Mouse (Mus musculus): ENCODE results near the gene H2-M10.6.
"Not testable (repeated sequence)": the region's sequence is repeated elsewhere in the genome, so short reads cannot be mapped to it uniquely, and the experiment has no call there.

Gene H2-M10.6

GRCm38 (mm10) chr17:36811871-36812270, at the start of gene H2-M10.6:
Gene H2-M10.6 (plus strand): TSS chr17:36812171.
- no peak for DNase-seq (ENCODE audit: low spot score)

DNA sequence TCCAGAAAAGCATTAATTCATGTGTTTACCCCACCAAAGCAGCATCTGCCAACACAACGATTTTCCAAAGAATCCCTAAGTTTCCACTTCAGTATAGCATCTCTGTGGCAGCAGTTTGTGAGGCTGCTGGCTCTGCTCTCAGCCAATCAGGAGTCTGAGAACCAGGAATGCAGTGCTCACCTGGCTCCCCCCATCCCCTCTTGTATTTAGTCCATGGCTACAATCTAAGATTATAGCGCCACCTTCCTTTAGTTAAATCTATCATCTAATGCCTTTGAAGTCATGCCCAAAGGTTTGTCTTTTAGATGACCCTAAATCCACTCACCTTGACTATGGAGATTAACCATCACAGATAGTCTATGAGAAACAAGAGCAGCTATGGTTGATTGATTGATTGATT, 48.2 kb upstream of the H2-M10.6 start:
- DNase-seq (ENCODE audit: low spot score): no peak

DNA sequence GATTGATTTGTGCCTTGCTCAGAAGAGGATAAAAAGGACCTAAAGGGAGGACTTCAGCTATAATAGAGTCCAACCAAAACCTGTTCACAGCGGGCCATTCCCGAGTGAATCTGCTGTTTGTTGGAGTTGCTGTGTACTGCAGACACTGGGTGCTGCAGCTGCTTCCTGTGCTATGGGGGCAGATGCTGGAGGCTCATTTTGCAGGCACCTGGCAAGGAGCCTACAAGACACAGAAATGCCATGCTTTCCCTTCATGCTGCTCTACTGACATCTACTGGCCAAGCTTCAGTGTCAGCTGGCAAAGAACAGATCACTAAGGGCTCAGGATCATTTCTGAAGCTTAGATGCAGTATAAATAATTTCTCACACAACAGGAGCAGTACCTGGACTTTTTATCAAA, 47.7 kb upstream of the H2-M10.6 start:
- DNase-seq (ENCODE audit: low spot score): not testable (repeated sequence)

DNA sequence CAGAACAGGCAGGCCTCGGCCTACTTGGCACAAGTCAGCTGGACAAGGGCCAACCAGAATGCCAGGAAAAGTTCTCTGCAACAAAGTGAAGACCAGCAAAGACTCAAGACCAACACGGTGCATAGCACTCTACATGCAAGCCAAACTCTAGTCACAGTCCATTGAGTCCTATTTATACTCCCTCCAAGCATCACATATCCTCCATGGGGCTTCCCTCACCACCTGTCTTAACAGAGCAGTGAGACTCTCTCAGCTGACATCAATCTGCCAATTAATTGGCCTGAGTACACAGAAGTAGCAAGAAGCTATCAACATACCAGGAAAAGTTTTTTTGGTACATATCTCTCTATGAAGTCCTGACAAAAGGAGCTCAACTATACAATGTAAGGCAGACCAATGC, 46.6 kb upstream of the H2-M10.6 start:
- DNase-seq (ENCODE audit: low spot score): not testable (repeated sequence)

DNA sequence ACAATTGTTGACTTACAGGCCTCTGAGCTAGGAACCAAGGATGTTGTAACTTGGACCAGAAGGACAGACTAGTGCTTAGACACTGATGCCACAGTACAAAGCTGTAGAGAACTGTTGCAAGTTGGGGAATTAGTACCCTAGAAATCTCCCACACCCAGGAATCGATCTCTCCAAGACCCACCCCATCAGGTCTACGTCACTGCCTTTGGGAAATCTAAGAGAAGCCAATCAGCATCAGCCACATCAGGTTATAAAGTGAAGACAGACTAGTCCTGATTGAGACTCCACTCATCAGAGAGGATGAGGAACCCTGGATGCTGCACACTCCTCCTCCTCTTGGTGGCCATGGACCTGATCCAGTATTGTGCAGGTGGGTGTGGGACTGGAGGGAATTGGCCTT, 39.4 kb upstream of the H2-M10.6 start, which contains the start of gene H2-M10.5:
Gene H2-M10.5, plus strand, starts transcription at position 301 of the 400 bp plus-strand sequence.
- not testable (repeated sequence) for DNase-seq (ENCODE audit: low spot score)

DNA sequence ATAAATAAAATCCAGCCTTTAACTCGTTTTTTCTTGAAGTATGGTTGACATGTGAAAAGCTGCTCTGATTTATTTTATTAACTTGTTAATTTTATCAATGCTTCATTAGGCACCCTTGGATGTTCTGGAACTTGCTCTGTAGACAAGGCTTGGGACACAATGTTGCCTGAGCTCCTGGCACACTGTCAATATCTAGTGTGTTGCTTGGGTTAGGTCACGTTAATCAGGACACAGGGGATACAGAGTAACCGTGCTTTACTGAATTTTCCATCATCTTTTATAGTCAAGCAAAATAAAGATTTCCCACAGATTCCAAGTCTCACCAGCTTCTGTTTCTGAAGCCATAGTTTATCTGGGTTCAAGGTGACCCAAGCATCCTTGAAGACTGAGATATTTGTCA, 30.4 kb upstream of the H2-M10.6 start:
- DNase-seq (ENCODE audit: low spot score): no peak

DNA sequence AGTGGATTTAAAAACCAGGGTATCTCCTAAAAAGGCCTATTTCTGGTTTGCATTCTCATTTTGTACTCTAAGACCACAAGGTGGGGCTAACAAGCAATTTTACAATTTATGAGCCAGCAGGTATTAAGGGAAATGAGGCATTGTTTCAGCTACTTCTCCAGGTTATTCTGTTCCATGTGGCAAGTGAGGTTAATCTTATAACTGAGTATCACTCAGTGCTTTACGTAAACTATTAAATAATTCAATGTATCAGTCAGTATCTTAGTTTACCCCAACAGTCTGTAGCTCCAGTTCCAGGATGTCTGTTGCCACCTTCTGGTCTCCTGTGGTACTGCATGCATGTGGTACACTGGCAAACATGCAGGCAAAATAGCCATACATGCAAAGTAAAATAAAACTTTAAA, 25.5 kb upstream of the H2-M10.6 start:
- not testable (repeated sequence) for DNase-seq (ENCODE audit: low spot score)

GRCm38 (mm10) chr17:36788351-36788750, 23.6 kb upstream of the H2-M10.6 start:
- no peak for DNase-seq (ENCODE audit: low spot score)

DNA sequence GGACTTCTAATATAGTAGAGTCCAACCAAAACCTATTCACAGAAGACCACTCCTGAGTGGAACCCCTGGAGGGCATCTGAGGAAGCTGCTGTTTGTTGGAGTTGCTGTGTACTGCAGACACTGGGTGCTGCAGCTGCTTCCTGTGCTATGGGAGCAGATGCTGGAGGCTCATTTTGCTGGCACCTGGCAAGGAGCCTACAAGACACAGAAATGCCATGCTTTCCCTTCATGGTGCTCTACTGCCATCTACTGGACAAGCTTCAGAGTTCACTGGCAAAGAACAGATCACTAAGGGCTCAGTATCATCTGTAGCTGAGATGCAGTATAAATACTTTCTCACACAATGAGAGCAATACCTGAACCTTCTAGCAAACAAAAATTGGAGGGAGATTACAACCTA, 23.2 kb upstream of the H2-M10.6 start:
- DNase-seq (ENCODE audit: low spot score): peak; percentile 26

- no peak for DNase-seq (ENCODE audit: low spot score)
These were observed 12.5 kb upstream of the H2-M10.6 start for GRCm38 (mm10) chr17:36799493-36799892.

GRCm38 (mm10) chr17:36799921-36800462, 12.0 kb upstream of the H2-M10.6 start:
- not testable (repeated sequence) for DNase-seq (ENCODE audit: low spot score)

- DNase-seq (ENCODE audit: low spot score): no peak
These were observed 12.0 kb downstream of the H2-M10.6 start for GRCm38 (mm10) chr17:36824005-36824404.

DNA sequence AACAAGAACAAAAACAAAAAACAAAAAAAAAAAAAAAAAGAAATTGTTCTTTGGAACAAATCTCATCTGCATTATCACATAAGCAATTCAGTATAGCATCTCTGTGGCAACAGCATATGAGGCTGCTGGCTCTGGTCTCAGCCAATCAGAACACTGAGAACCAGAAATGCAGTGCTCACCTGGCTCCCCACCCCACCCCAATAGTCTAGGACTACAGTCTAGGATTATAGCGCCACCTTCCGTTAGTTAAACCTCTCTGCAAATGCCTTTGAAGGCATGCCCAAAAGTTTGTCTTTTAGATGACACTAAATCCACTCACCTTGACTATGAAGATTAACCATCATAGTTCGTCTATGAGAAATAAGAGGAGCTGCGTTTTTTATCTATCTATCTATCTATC, 13.6 kb downstream of the H2-M10.6 start:
- no peak for DNase-seq (ENCODE audit: low spot score)

DNA sequence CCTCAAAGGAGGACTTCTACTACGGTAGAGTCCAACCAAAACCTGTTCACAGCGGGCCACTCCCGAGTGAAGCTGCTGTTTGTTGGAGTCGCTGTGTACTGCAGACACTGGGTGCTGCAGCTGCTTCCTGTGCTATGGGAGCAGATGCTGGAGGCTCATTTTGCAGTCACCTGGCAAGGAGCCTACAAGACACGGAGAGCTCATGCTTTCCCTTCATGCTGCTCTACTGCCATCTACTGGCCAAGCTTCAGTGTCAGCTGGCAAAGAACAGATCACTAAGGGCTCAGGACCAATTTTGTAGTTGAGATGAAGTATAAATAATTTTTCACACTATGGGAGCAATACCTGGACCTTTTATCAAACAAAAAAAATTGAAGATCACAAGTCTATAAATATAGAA, 14.0 kb downstream of the H2-M10.6 start:
- DNase-seq (ENCODE audit: low spot score): peak; percentile 75

DNA sequence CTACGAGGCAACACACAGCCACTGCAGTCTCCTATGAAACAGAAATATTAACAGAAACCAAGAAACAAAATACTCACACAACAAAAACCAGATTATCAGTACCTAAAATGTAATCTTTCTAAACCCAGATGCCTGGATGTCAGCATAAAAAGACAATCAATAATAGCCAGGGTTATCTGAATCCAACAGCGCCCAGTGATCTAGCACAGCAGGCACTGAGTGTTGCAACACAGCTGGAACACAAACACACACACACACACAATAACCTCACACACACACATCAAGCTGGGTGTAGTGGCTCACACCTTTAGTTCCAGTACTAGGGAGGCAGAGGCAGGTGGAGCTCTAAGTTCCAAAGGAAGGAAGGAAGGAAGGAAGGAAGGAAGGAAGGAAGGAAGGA, 16.5 kb downstream of the H2-M10.6 start:
- DNase-seq (ENCODE audit: low spot score): no peak

DNA sequence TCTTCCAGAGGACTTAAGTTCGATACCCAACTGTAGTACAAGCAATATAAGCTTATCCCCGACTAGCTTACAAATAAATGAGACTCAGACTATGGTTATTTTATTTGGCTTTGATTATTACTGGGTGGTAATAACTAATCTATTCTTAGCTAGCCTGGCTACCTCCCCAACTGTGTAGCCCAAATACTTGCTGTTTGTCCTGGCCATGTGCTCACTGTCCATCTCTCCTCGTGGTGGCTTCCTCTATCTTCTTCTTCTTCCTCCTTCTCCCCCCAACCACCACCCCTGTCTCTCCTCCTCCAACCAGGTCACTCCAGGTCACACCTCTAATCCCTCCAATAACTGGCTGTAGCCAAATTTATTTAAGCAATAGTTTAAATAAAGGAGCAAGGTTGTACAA, 18.5 kb downstream of the H2-M10.6 start:
- no peak for DNase-seq (ENCODE audit: low spot score)

GRCm38 (mm10) chr17:36832694-36833093, 20.7 kb downstream of the H2-M10.6 start:
- DNase-seq (ENCODE audit: low spot score): no peak

GRCm38 (mm10) chr17:36835591-36836426, 23.8 kb downstream of the H2-M10.6 start:
- peak; percentile 56 for DNase-seq (ENCODE audit: low spot score)

DNA sequence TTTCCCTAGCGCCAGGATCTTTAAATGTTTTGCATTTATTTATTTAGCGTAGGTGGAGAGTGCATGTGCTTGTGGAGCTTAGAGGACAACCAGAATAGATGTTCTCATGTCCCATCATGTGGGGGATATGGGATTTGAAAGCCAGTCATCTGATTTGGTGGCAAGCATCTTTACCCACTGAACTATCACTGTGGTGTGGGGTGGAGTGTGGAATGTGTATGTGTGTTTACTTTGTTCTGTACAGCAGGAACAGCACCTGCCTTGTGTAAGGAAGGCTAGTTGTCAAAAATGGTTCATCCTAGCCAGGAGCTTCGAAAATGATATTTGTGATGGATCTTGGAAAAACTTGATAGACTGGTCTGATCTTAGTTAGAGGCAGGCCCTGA, 24.4 kb downstream of the H2-M10.6 start:
- no peak for DNase-seq (ENCODE audit: low spot score)

DNA sequence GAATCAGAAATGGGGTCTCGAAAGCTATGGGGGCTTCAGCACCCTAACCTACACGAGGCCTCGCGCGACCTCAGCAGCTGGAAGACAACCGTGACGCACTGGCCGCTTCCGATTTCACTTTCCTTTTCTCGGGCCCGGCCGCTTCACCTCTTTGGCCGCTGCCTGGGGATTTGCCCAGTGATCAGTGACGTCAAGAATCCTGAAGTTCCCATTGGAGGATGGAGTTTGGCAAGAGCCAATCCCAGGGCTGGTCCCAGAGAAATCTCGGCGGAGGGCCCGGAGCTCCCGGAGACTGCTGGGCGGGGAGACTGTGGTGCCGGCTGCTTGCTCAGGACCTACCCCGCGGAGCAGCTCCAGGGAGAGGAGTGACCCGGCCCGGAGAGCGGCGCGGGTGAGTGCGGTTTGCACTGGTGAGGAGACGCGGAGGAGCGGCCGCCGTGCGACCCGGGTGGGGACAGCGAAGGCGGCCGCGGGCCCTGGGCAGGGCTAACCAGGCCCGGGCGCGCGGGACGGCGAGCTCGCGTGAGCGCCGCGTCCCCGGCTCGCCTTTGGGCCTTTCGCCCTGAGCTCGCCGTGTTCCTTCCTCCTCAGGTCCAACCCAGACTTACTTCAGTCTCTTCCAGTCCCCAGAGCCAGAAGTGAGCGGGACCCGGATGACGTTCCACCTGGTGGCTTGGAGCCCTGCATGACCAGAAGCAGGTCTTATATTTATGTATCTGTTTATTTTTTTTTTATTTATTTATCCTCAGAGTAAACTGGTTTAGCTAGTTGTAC, 25.1 kb downstream of the H2-M10.6 start, which contains the start of gene Trim26:
Gene Trim26, plus strand, starts transcription at position 261 of the 774 bp plus-strand sequence.
- DNase-seq (ENCODE audit: low spot score): peak; percentile 96

- DNase-seq (ENCODE audit: low spot score): no peak
These were observed 27.0 kb downstream of the H2-M10.6 start for GRCm38 (mm10) chr17:36839001-36839400.

- no peak for DNase-seq (ENCODE audit: low spot score)
These were observed 28.0 kb downstream of the H2-M10.6 start for GRCm38 (mm10) chr17:36839931-36840330.

All from ovary, adult 18-20 months (tissue).